Mouse (Mus musculus) liver (tissue): ENCODE data around the gene Apbb1ip.

Experiments
- DNase-seq: peaks from one replicate; pipeline ENCODE4 v3.0.0-alpha.2; 2020; ENCODE audit warnings: mixed read lengths

Gene Apbb1ip

GRCm38 (mm10) chr2:22775681-22776080, 1.8 kb downstream of the Apbb1ip start:
- no peak for DNase-seq

DNA sequence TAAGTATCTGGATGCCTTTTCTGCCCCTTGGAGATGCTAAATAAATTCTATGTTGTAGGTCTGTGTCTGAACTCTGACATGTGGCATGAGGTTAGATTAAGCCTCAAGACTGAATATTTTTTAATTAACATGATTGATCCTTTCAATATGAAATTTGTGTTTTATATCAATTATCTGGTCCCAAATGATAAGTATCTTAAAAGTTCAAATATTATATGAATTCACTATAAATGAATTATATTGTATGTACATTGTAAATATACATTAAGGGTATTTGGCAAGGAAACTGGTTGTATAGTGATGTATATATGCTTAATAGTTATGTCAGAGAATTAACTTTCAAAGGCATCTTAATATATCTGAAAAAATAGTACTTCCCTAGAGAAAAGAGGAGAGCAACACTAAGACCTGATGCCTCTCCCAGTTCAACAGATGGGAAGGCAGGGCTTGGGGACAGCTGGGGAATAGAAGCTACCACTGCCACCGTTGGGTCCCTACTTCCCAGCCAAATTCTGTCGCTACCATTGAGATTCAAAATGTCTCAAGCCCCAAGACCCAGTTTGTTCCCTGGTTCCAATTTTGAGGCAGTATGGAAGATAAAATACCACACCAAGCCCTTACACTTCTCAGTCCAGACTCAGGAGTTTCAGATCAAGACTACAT, 2.8 kb downstream of the Apbb1ip start:
- no peak for DNase-seq

- DNase-seq: peak; percentile 38
Measured at GRCm38 (mm10) chr2:22777757-22778156, 3.9 kb downstream of the Apbb1ip start.

DNA sequence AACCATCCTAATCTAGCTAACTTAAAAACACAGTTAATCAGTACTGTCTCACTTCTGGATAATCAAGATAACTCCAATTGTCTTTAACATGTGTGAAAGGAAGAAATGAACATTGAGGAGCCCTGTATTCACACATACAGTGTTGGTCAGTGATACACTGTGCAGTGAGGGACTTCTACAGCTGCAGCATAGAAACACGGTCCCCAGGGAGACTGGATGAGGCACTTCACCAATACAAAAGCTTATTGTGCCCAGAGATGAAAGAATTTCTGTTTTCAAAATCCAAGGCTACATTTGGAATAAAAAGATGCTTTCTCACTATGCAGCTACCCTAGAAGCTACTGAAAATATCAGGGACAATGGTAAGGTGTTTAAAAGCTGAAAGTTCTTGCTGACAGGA, 7.0 kb downstream of the Apbb1ip start:
- DNase-seq: no peak

- no peak for DNase-seq
Measured at GRCm38 (mm10) chr2:22781387-22782009, 7.6 kb downstream of the Apbb1ip start.

GRCm38 (mm10) chr2:22782057-22782456, 8.2 kb downstream of the Apbb1ip start:
- no peak for DNase-seq

GRCm38 (mm10) chr2:22783137-22783638, 9.3 kb downstream of the Apbb1ip start:
- DNase-seq: no peak

GRCm38 (mm10) chr2:22784186-22784585, 10.3 kb downstream of the Apbb1ip start:
- DNase-seq: no peak

GRCm38 (mm10) chr2:22784771-22785170, 10.9 kb downstream of the Apbb1ip start:
- DNase-seq: no peak

GRCm38 (mm10) chr2:22788658-22789057, 14.8 kb downstream of the Apbb1ip start:
- DNase-seq: no peak

DNA sequence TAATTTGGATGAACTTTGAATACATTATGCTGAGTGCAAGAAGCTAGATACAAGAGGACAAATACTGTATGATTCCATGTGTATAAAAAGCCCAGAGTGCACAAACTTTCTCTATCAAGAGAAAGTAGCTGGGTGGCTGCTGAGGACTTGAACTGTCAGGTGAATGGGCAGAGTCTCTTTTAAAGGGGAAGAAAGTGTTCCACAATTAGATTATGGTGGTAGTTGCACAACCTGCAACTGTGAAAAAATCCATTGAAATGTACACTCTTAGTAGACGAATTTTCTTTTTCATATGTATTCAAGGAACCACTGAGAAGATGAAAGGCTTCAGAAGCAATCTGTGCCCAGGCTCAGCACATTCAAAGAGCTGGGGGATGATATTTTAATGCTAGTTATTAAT, 15.7 kb downstream of the Apbb1ip start:
- no peak for DNase-seq

- DNase-seq: no peak
Measured at GRCm38 (mm10) chr2:22790435-22790834, 16.5 kb downstream of the Apbb1ip start.

GRCm38 (mm10) chr2:22795087-22795486, 21.2 kb downstream of the Apbb1ip start:
- no peak for DNase-seq

GRCm38 (mm10) chr2:22796487-22796886, 22.6 kb downstream of the Apbb1ip start:
- DNase-seq: no peak

GRCm38 (mm10) chr2:22799430-22800041, 25.6 kb downstream of the Apbb1ip start:
- DNase-seq: no peak

DNA sequence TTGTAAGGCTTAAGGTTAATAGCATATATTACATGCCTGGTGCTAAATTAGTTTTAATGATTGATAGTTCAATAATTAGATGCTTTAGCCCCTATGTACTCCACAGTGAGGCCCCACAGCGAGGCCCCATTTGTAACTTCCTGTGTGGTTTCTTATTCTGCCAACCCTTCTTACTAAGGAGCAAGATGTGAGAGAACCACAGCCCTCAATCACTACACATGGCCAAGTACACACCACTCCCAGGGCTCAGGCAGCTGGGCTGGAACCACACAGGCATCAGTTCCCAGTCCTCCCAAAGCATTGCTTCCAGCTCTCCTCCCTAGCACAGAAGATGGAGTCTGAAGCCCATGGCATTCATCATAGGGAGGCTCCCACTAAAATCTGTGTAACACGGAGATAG, 31.7 kb downstream of the Apbb1ip start:
- no peak for DNase-seq

- DNase-seq: no peak
Measured at GRCm38 (mm10) chr2:22806576-22806975, 32.7 kb downstream of the Apbb1ip start.

GRCm38 (mm10) chr2:22807312-22807711, 33.4 kb downstream of the Apbb1ip start:
- DNase-seq: no peak

DNA sequence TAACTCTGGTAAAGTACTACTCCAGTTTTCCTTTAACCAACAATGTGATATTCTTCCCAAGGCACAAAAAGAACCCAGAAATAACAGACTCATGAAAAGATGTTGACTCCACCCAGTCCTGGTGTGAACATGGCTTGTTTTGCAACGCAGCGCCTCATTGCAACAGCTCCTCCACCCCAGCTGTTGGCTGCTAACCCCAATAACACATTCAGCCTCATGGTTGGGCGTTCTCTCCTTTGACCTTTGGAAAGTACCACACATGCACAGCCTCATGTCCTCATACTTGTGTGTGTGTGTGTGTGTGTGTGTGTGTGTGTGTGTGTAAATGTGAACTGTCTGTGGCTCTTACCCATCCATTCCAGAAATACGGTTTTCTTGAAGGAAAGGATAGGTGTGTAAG, 37.0 kb downstream of the Apbb1ip start:
- peak; percentile 10 for DNase-seq

- no peak for DNase-seq
Measured at GRCm38 (mm10) chr2:22811466-22811865, 37.6 kb downstream of the Apbb1ip start.

DNA sequence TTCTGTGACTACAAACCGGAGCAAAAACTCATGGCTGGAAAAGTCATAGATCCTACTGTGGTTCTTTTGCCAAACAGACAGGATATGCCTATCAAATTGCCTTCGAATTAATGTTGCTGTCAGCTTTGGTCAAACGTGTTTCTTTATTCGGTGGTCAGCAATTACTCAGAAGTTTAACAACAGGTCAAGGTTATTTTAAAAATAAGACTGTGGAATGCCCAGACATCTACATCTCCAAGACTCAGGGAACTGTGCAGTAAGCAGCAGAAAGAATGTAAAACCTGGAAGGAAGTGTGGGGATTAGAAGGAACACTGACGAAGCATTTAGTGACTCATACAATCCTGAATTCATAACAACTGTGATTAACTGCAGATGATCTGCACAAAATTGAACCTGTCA, 40.0 kb downstream of the Apbb1ip start:
- no peak for DNase-seq

- DNase-seq: no peak
Measured at GRCm38 (mm10) chr2:22815674-22816073, 41.8 kb downstream of the Apbb1ip start.

GRCm38 (mm10) chr2:22816231-22816630, 42.3 kb downstream of the Apbb1ip start:
- no peak for DNase-seq

- DNase-seq: no peak
Measured at GRCm38 (mm10) chr2:22822293-22822692, 48.4 kb downstream of the Apbb1ip start.
